Mouse (Mus musculus) ES-Bruce4 (cell line): Measurements from ENCODE around the gene Adi1. TPM values are rescaled to one million over a fixed set of nuclear protein-coding genes. Genes with fewer than 3 reads are reported as not detected.

ENCODE experiments used
- H3K27ac ChIP-seq: 2 replicates; pipeline ENCODE4 v1.5.1; 2012; ENCODE audit warnings: low read length, inconsistent platforms; ENCODE audit not compliant: insufficient read depth
- H3K27me3 ChIP-seq: 2 replicates; pipeline ENCODE4 v1.6.1; 2012; ENCODE audit warnings: mild to moderate bottlenecking, low read length, inconsistent platforms; ENCODE audit not compliant: control insufficient read depth, poor library complexity, insufficient read depth, severe bottlenecking
- H3K36me3 ChIP-seq: 2 replicates; pipeline ENCODE4 v1.6.1; 2012; ENCODE audit warnings: inconsistent platforms, mild to moderate bottlenecking, low read length, moderate library complexity; ENCODE audit not compliant: control insufficient read depth, poor library complexity, insufficient read depth, severe bottlenecking
- H3K4me1 ChIP-seq: one replicate; pipeline ENCODE4 v1.8.1; 2011; ENCODE audit warnings: low read length; ENCODE audit not compliant: control insufficient read depth, insufficient read depth
- H3K4me3 ChIP-seq: 2 replicates; pipeline ENCODE4 v1.5.1; 2011; ENCODE audit warnings: low read depth, mild to moderate bottlenecking, low read length
- H3K9ac ChIP-seq: 2 replicates; pipeline ENCODE4 v1.6.1; 2012; ENCODE audit warnings: low read depth, mild to moderate bottlenecking, inconsistent platforms; ENCODE audit not compliant: poor library complexity, severe bottlenecking
- H3K9me3 ChIP-seq: replicated peaks from 2 replicates; pipeline ENCODE4 v1.6.1; 2012; ENCODE audit warnings: mild to moderate bottlenecking, low read length, inconsistent platforms; ENCODE audit not compliant: control insufficient read depth, poor library complexity, insufficient read depth, severe bottlenecking
- CTCF ChIP-seq: IDR thresholded peaks from one replicate; pipeline ENCODE4 v1.8.1; 2011; ENCODE audit warnings: low read depth, low read length
- EP300 ChIP-seq: IDR thresholded peaks from 2 replicates; pipeline ENCODE4 v1.6.1; 2011; ENCODE audit warnings: low read depth, low read length; ENCODE audit not compliant: insufficient read depth
- POLR2A ChIP-seq: IDR thresholded peaks from one replicate; pipeline ENCODE4 v1.8.1; 2011; ENCODE audit warnings: low read length; ENCODE audit not compliant: insufficient read depth
- polyA plus RNA-seq: library from polyadenylated mRNA; stranded (reverse); fragments of >200 nt; gene quantifications from 2 replicates; pipeline ENCODE4 v1.2.4, GENCODE M21; 2011; ENCODE audit warnings: low read depth; ENCODE audit not compliant: missing spikeins, insufficient read depth, insufficient read length

Gene Adi1
- polyA plus RNA-seq, 1 experiment = 59.0 TPM

DNA sequence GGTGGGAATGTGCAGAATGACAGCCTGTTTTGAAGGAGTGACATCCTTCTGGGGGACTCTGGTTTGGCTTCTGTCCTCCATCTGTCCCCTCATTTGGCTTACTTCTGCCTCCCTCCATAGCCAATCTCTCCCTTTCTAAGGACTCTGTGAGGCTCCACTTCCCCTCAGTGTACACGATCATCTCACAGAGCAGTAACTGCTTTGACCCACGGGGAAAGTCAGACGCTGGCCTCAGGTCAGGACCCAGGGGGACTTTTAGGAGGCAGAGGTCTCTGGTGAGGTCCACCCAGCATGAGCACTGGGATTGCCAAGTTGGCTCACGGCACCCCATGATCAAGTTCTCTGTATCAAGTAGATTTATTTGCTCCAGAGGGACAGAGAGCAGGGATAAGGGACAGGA lies 33.1 kb downstream of the Adi1 start:
- Histone ChIP-seq H3K36me3 (no peaks in the 10 kb centered on the region), H3K27ac (no peak overlapping the region), H3K4me3 (no peak overlapping the region), H3K9ac (no peak overlapping the region), H3K9me3 (no peaks in the 10 kb centered on the region), H3K27me3 (no peaks in the 10 kb centered on the region), H3K4me1 (no peaks in the 10 kb centered on the region)
- TF ChIP-seq CTCF = no peak
- no peak for TF ChIP-seq POLR2A
- no peak for TF ChIP-seq EP300

GRCm38 (mm10) chr12:28710566-28711185 lies 35.6 kb downstream of the Adi1 start:
- Histone ChIP-seq H3K4me1 (no peaks in the 10 kb centered on the region), H3K36me3 (no peaks in the 10 kb centered on the region), H3K27me3 (no peaks in the 10 kb centered on the region), H3K27ac (no peak overlapping the region), H3K4me3 (no peak overlapping the region), H3K9ac (no peak overlapping the region), H3K9me3 (no peaks in the 10 kb centered on the region)
- no peak for TF ChIP-seq POLR2A
- TF ChIP-seq CTCF = no peak
- TF ChIP-seq EP300 = no peak

DNA sequence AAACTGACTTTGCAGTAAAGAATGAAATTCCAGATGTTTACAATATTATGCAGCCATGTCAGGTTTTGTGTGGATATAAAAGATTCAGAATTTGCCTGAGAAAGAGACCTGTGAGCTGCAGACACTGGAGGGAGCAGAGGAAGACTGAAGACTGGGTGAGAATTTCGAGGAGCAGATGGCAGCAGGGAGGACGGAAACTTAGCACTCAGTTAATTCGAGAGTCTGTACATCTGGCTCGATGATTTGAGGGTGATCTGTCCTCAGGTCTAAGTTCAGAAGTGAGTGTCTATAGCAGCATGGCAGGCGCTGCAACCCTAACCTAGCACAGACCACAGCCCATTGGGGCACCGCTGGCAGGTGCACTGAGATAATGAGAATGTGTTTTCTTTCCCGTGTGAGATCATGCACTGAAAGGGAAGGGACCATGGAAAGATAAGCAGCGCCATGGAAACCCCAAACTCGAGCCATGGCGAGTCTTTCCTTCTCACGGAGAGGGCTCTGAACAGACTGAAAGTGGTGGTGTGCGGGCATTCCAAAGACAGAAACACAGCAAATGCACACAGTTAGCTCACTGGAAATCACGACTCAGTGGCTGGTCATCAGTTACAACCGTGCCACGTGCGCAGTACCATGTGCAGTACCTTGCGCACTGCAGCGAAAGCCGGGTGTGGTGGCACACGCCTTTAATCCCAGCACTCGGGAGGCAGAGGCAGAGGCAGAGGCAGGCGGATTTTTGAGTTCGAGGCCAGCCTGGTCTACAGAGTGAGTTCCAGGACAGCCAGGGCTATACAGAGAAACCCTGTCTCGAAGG lies 40.0 kb downstream of the Adi1 start:
- H3K4me1 ChIP-seq = no peaks in the 10 kb centered on the region
- H3K4me3 ChIP-seq = no peak overlapping the region
- H3K27me3 ChIP-seq = no peaks in the 10 kb centered on the region
- H3K9me3 ChIP-seq = no peaks in the 10 kb centered on the region
- no peak overlapping the region for H3K9ac ChIP-seq
- no peak overlapping the region for H3K27ac ChIP-seq
- TF ChIP-seq CTCF (no peak), EP300 (no peak), POLR2A (no peak)
- no peaks in the 10 kb centered on the region for H3K36me3 ChIP-seq

GRCm38 (mm10) chr12:28717066-28717465 lies 42.0 kb downstream of the Adi1 start:
- Histone ChIP-seq H3K9ac (no peak overlapping the region), H3K36me3 (no peaks in the 10 kb centered on the region), H3K9me3 (no peaks in the 10 kb centered on the region), H3K27me3 (no peaks in the 10 kb centered on the region), H3K4me1 (no peaks in the 10 kb centered on the region), H3K4me3 (no peak overlapping the region), H3K27ac (no peak overlapping the region)
- TF ChIP-seq CTCF = no peak
- no peak for TF ChIP-seq EP300
- no peak for TF ChIP-seq POLR2A

DNA sequence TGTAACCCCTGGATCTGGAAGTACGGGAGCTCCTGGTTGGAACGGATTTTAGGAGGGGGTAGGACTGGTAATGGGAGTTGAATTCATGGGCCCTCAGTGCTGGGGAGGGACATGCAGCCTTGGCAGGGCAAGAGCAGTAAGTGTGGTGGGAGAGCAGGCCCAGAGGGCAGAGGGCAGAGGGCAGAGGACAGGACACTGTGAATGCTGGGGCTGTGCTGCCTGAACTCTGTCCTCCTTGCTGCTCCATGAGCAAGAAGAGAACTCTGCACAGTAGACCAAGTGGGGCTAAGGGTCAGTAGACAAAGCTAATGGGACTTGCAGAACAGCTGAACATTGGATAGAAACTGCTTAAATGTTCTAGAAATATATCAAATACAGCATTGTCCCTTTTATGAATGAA lies 43.1 kb downstream of the Adi1 start:
- Histone ChIP-seq H3K9ac (no peak overlapping the region), H3K27ac (no peak overlapping the region), H3K9me3 (no peaks in the 10 kb centered on the region), H3K36me3 (no peaks in the 10 kb centered on the region), H3K27me3 (no peaks in the 10 kb centered on the region), H3K4me1 (no peaks in the 10 kb centered on the region), H3K4me3 (no peak overlapping the region)
- TF ChIP-seq CTCF (no peak), POLR2A (no peak), EP300 (no peak)

GRCm38 (mm10) chr12:28724366-28724765 lies 49.3 kb downstream of the Adi1 start:
- Histone ChIP-seq H3K9ac (no peak overlapping the region), H3K27me3 (no peaks in the 10 kb centered on the region), H3K4me3 (no peak overlapping the region), H3K4me1 (no peaks in the 10 kb centered on the region), H3K36me3 (no peaks in the 10 kb centered on the region), H3K9me3 (no peaks in the 10 kb centered on the region), H3K27ac (no peak overlapping the region)
- TF ChIP-seq CTCF (no peak), POLR2A (no peak), EP300 (no peak)
